Mouse (Mus musculus): ENCODE measurements around the gene Zfp36l2. TPM values are rescaled to one million over a fixed set of nuclear protein-coding genes. Genes with fewer than 3 reads are reported as not detected.
"Not testable (repeated sequence)": the region's sequence is repeated elsewhere in the genome, so short reads cannot be mapped to it uniquely, and the experiment has no call there.

The Zfp36l2 gene
- polyA plus RNA-seq, 1 experiment, result 45.9 TPM

DNA sequence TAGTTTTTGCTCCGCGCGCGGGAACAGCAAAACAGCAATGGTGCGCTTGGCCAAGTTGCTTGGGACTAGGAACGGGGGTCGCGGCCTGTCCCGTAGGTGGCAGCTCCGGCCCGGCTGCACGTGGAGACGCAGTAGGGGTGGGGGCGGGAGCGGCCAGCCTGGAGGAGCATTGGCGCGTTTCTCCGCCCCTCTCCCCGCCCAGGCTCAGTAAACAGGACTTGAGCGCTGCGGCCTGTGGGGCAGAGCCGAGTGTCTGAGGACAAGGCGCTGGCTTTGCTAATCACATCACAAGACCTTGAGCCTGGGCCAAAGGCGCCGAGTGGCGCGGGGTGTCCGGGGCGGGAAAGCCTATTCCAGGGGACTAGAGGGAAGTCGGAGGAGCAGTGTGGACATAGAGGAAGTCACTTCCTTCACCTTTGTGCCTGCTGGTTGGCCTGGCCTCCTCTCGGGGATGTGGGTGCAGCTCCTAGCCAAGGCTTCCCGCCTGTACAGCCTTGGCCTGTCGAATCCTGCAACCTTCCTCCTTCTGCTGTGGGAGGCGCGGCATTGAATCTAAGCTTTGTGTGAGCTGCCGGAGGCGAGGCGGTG lies 721 bp upstream of the Zfp36l2 start:
- no peak for TF ChIP-seq SRF (IDR thresholded peaks at IDR 0.05; ENCODE audit: control insufficient read depth, insufficient read length, low read depth)
- TF ChIP-seq MYOG (IDR thresholded peaks at IDR 0.05; ENCODE audit: control insufficient read depth in 1 of 3, insufficient read depth in 1 of 3, insufficient read length in 2 of 3, low read depth in 2 of 3), result no peak
- TF ChIP-seq MAX (IDR thresholded peaks at IDR 0.05; ENCODE audit: low read depth), result no peak
- TF ChIP-seq MYOD1 (IDR thresholded peaks at IDR 0.05; ENCODE audit: control insufficient read depth in 1 of 3, insufficient read length in 2 of 3, low read depth in 2 of 3), result peak in 1 of 3 experiments; percentile 16
- no peak for TF ChIP-seq TCF3 (IDR thresholded peaks at IDR 0.05; ENCODE audit: insufficient read length, low read depth)
- peak; percentile 78 for TF ChIP-seq POLR2AphosphoS2 (IDR thresholded peaks at IDR 0.05; ENCODE audit: insufficient read length, low read depth)
- TF ChIP-seq POLR2A (IDR thresholded peaks at IDR 0.05; ENCODE audit: insufficient read length, low read depth), result peak; percentile 59
- TF ChIP-seq REST (IDR thresholded peaks at IDR 0.05; ENCODE audit: insufficient read depth, insufficient read length), result no peak
- no peak for TF ChIP-seq E2F4 (IDR thresholded peaks at IDR 0.05; ENCODE audit: insufficient read depth)
- H3K27me3 ChIP-seq (ENCODE audit: control insufficient read depth, insufficient read depth, insufficient read length), result no peaks in the 10 kb centered on the region

GRCm38 (mm10) chr17:84187264-84187663 lies 483 bp downstream of the Zfp36l2 start:
- H3K4me2 ChIP-seq (ENCODE audit: low read depth), result peak overlapping the region; percentile 43
- H3K4me3 ChIP-seq, result peak overlapping the region; percentile 90
- H3K36me3 ChIP-seq (ENCODE audit: control insufficient read depth, insufficient read depth), result peaks cover 17% of the 10 kb centered on the region
- H3ac ChIP-seq (ENCODE audit: control insufficient read depth, insufficient read length), result peak overlapping the region; percentile 28
- peaks cover 21% of the 10 kb centered on the region for H3K79me2 ChIP-seq (ENCODE audit: control insufficient read depth, insufficient read depth)
- H3K27me3 ChIP-seq (ENCODE audit: control insufficient read depth, insufficient read depth, insufficient read length), result not testable (repeated sequence)

More for the DNA sequence above, 721 bp upstream of the Zfp36l2 start:
- Histone ChIP-seq H3K4me2 (ENCODE audit: low read depth) (peak overlapping the region; percentile 88), H3ac (ENCODE audit: control insufficient read depth, insufficient read length) (peak overlapping the region; percentile 28), H3K36me3 (ENCODE audit: control insufficient read depth, insufficient read depth) (peaks cover 17% of the 10 kb centered on the region), H3K79me2 (ENCODE audit: control insufficient read depth, insufficient read depth) (peaks cover 14% of the 10 kb centered on the region), H3K4me3 (peak overlapping the region; percentile 90)

- no peaks in the 10 kb centered on the region for H3K27me3 ChIP-seq (ENCODE audit: control insufficient read depth, insufficient read depth, insufficient read length)
- TF ChIP-seq TCF3 (IDR thresholded peaks at IDR 0.05; ENCODE audit: insufficient read length, low read depth), result peak; percentile 44
- no peak for TF ChIP-seq USF1 (IDR thresholded peaks at IDR 0.05; ENCODE audit: low read depth)
- TF ChIP-seq MYOG (IDR thresholded peaks at IDR 0.05; ENCODE audit: control insufficient read depth in 1 of 3, insufficient read depth in 1 of 3, insufficient read length in 2 of 3, low read depth in 2 of 3), result peak in 2 of 3 experiments; percentile 87 to 89
- no peak for TF ChIP-seq REST (IDR thresholded peaks at IDR 0.05; ENCODE audit: insufficient read depth, insufficient read length)
- no peak for TF ChIP-seq TCF12 (IDR thresholded peaks at IDR 0.05; ENCODE audit: insufficient read depth, poor library complexity, severe bottlenecking)
- TF ChIP-seq CEBPB (IDR thresholded peaks at IDR 0.05; ENCODE audit: insufficient read depth, poor library complexity, severe bottlenecking), result no peak
- no peak for TF ChIP-seq POLR2A (IDR thresholded peaks at IDR 0.05; ENCODE audit: insufficient read length, low read depth)
- TF ChIP-seq MYOD1 (IDR thresholded peaks at IDR 0.05; ENCODE audit: control insufficient read depth in 1 of 3, insufficient read length in 2 of 3, low read depth in 2 of 3), result peak in 2 of 3 experiments; percentile 64 to 82
- peak; percentile 65 for TF ChIP-seq POLR2AphosphoS2 (IDR thresholded peaks at IDR 0.05; ENCODE audit: insufficient read length, low read depth)
- TF ChIP-seq SRF (IDR thresholded peaks at IDR 0.05; ENCODE audit: control insufficient read depth, insufficient read length, low read depth), result no peak
- TF ChIP-seq MAX (IDR thresholded peaks at IDR 0.05; ENCODE audit: low read depth), result no peak
- TF ChIP-seq E2F4 (IDR thresholded peaks at IDR 0.05; ENCODE audit: insufficient read depth), result peak; percentile 1
- H3K4me3 ChIP-seq, result peak overlapping the region; percentile 90
- H3ac ChIP-seq (ENCODE audit: control insufficient read depth, insufficient read length), result peak overlapping the region; percentile 28
- peak overlapping the region; percentile 39 for H3K4me2 ChIP-seq (ENCODE audit: low read depth)
- peaks cover 14% of the 10 kb centered on the region for H3K36me3 ChIP-seq (ENCODE audit: control insufficient read depth, insufficient read depth)
- H3K79me2 ChIP-seq (ENCODE audit: control insufficient read depth, insufficient read depth), result peaks cover 21% of the 10 kb centered on the region
Observed at GRCm38 (mm10) chr17:84186451-84187202, 1.1 kb downstream of the Zfp36l2 start.

GRCm38 (mm10) chr17:84185581-84186450 lies 1.9 kb downstream of the Zfp36l2 start:
- Histone ChIP-seq H3K27me3 (ENCODE audit: control insufficient read depth, insufficient read depth, insufficient read length) (no peaks in the 10 kb centered on the region), H3K36me3 (ENCODE audit: control insufficient read depth, insufficient read depth) (peaks cover 7% of the 10 kb centered on the region), H3K79me2 (ENCODE audit: control insufficient read depth, insufficient read depth) (peaks cover 21% of the 10 kb centered on the region), H3K4me2 (ENCODE audit: low read depth) (peak overlapping the region; percentile 80), H3ac (ENCODE audit: control insufficient read depth, insufficient read length) (peak overlapping the region; percentile 28), H3K4me3 (peak overlapping the region; percentile 90)
- no peak for TF ChIP-seq E2F4 (IDR thresholded peaks at IDR 0.05; ENCODE audit: insufficient read depth)
- TF ChIP-seq MAX (IDR thresholded peaks at IDR 0.05; ENCODE audit: low read depth), result no peak
- TF ChIP-seq POLR2A (IDR thresholded peaks at IDR 0.05; ENCODE audit: insufficient read length, low read depth), result peak; percentile 28
- no peak for TF ChIP-seq POLR2AphosphoS2 (IDR thresholded peaks at IDR 0.05; ENCODE audit: insufficient read length, low read depth)
- no peak for TF ChIP-seq TCF12 (IDR thresholded peaks at IDR 0.05; ENCODE audit: insufficient read depth, poor library complexity, severe bottlenecking)
- peak in 1 of 3 experiments; percentile 4 for TF ChIP-seq MYOD1 (IDR thresholded peaks at IDR 0.05; ENCODE audit: control insufficient read depth in 1 of 3, insufficient read length in 2 of 3, low read depth in 2 of 3)
- no peak for TF ChIP-seq MYOG (IDR thresholded peaks at IDR 0.05; ENCODE audit: control insufficient read depth in 1 of 3, insufficient read depth in 1 of 3, insufficient read length in 2 of 3, low read depth in 2 of 3)
- TF ChIP-seq CEBPB (IDR thresholded peaks at IDR 0.05; ENCODE audit: insufficient read depth, poor library complexity, severe bottlenecking), result no peak
- no peak for TF ChIP-seq REST (IDR thresholded peaks at IDR 0.05; ENCODE audit: insufficient read depth, insufficient read length)
- TF ChIP-seq USF1 (IDR thresholded peaks at IDR 0.05; ENCODE audit: low read depth), result no peak
- TF ChIP-seq TCF3 (IDR thresholded peaks at IDR 0.05; ENCODE audit: insufficient read length, low read depth), result no peak
- no peak for TF ChIP-seq SRF (IDR thresholded peaks at IDR 0.05; ENCODE audit: control insufficient read depth, insufficient read length, low read depth)

All from myocyte (in vitro differentiated cells).